Mouse (Mus musculus) ES-E14 (cell line): ENCODE measurements around the gene 1110008L16Rik. TPM values are rescaled to one million over a fixed set of nuclear protein-coding genes. Genes with fewer than 3 reads are reported as not detected.

ENCODE experiments used
- DNase-seq: peaks from one replicate; pipeline ENCODE4 v3.0.0-alpha.2; 2013; ENCODE audit warnings: low read depth, low spot score
- H3K27ac ChIP-seq: 2 replicates; pipeline ENCODE4 v1.5.1; 2012; ENCODE audit warnings: low read depth, mild to moderate bottlenecking, low read length, moderate library complexity, mixed read lengths; ENCODE audit not compliant: poor library complexity, insufficient read depth, severe bottlenecking
- H3K36me3 ChIP-seq: 2 replicates; pipeline ENCODE4 v1.6.1; 2012; ENCODE audit warnings: mild to moderate bottlenecking, low read length, moderate library complexity, mixed read lengths; ENCODE audit not compliant: control insufficient read depth, poor library complexity, insufficient read depth, severe bottlenecking
- H3K4me1 ChIP-seq, 2 experiments: fragments of 150-350 bp in 1 of 2; sonication (generic) in 1 of 2; 2 replicates each; pipeline ENCODE4 v1.6.1; 2012; ENCODE audit warnings: low read length in 2 of 2, mild to moderate bottlenecking in 1 of 2, mixed read lengths in 1 of 2; ENCODE audit not compliant: control insufficient read depth in 2 of 2, insufficient read depth in 2 of 2, poor library complexity in 1 of 2
- H3K4me3 ChIP-seq, 2 experiments: fragments of 150-350 bp in 1 of 2; sonication (generic) in 1 of 2; 2 replicates each; pipeline ENCODE4 v1.5.1; 2012; ENCODE audit warnings: low read length in 2 of 2, low read depth in 1 of 2, mild to moderate bottlenecking in 1 of 2, mixed read lengths in 1 of 2; ENCODE audit not compliant: insufficient read depth in 1 of 2, poor library complexity in 1 of 2, severe bottlenecking in 1 of 2
- H3K9ac ChIP-seq: 2 replicates; pipeline ENCODE4 v1.6.1; 2012; ENCODE audit warnings: low read depth, mild to moderate bottlenecking, low read length, mixed read lengths; ENCODE audit not compliant: poor library complexity, insufficient read depth, severe bottlenecking
- H3K9me3 ChIP-seq: fragments of 150-350 bp; sonication (generic); 2 replicates; pipeline ENCODE4 v1.6.1; 2012; ENCODE audit warnings: low read depth, mild to moderate bottlenecking, low read length; ENCODE audit not compliant: control insufficient read depth, insufficient read depth
- CHD2 ChIP-seq: IDR thresholded peaks from 2 replicates; pipeline ENCODE4 v1.6.1; 2014; ENCODE audit warnings: mild to moderate bottlenecking, low read depth, low read length, inconsistent platforms
- HCFC1 ChIP-seq: IDR thresholded peaks from 2 replicates; pipeline ENCODE4 v1.6.1; 2012; ENCODE audit warnings: low read length, inconsistent platforms, borderline replicate concordance; ENCODE audit not compliant: insufficient read depth
- MAFK ChIP-seq: IDR thresholded peaks from 2 replicates; pipeline ENCODE4 v1.6.1; 2014; ENCODE audit warnings: mild to moderate bottlenecking, low read depth, low read length, inconsistent platforms; ENCODE audit not compliant: insufficient read depth
- ZC3H11A ChIP-seq: IDR thresholded peaks from 2 replicates; pipeline ENCODE4 v1.6.1; 2012; ENCODE audit warnings: low read depth, mild to moderate bottlenecking, inconsistent platforms, low read length, borderline replicate concordance
- ZNF384 ChIP-seq: IDR thresholded peaks from 2 replicates; pipeline ENCODE4 v1.6.1; 2012; ENCODE audit warnings: low read depth, low read length, inconsistent platforms
- in situ Hi-C, 2 experiments: fragments of 600-800 bp; cut with MboI; formaldehyde crosslinking; loops; one replicate each; pipeline ENCODE4 v1.15.1; 2025; ENCODE audit warnings: low sequenced_read_pairs in 2 of 2, inconsistent platforms in 1 of 2; ENCODE audit not compliant: unreplicated experiment in 2 of 2
- total RNA-seq: library from RNA; depleted of rRNA; stranded (reverse); fragments of 300-350 nt; gene quantifications from 2 replicates; pipeline ENCODE4 v1.2.3, GENCODE M21; 2012

Gene 1110008L16Rik
- total RNA-seq, 1 experiment, result 32.5 TPM

GRCm38 (mm10) chr12:55386456-55386855 lies 87.1 kb downstream of the 1110008L16Rik start:
- TF ChIP-seq HCFC1 (no peak), ZNF384 (no peak), ZC3H11A (no peak), CHD2 (no peak), MAFK (no peak)
- H3K27ac ChIP-seq, result peak overlapping the region; percentile 70
- in situ Hi-C loops, result no loop called here

GRCm38 (mm10) chr12:55387083-55387787 lies 87.9 kb downstream of the 1110008L16Rik start:
- no peak overlapping the region for H3K9ac ChIP-seq
- no peak overlapping the region; the same call in 1 of the 2 replicates for H3K27ac ChIP-seq
- H3K4me3 ChIP-seq, result no peak overlapping the region
- DNase-seq, result no peak
- in situ Hi-C loops, result no loop called here
- H3K9me3 ChIP-seq, result no peaks in the 10 kb centered on the region
- TF ChIP-seq ZC3H11A, result no peak
- no peak for TF ChIP-seq CHD2
- TF ChIP-seq ZNF384, result no peak
- no peak for TF ChIP-seq MAFK
- no peak for TF ChIP-seq HCFC1
- H3K36me3 ChIP-seq, result no peaks in the 10 kb centered on the region
- H3K4me1 ChIP-seq, result peaks cover 35 to 40% of the 10 kb centered on the region in 2 experiments

More at GRCm38 (mm10) chr12:55386456-55386855, 87.1 kb downstream of the 1110008L16Rik start:
- H3K36me3 ChIP-seq, result no peaks in the 10 kb centered on the region
- H3K9me3 ChIP-seq, result no peaks in the 10 kb centered on the region
- no peak overlapping the region; the same call in 1 of the 2 replicates for H3K9ac ChIP-seq
- no peak overlapping the region for H3K4me3 ChIP-seq
- no peak for DNase-seq
- peaks cover 35 to 42% of the 10 kb centered on the region in 2 experiments for H3K4me1 ChIP-seq

DNA sequence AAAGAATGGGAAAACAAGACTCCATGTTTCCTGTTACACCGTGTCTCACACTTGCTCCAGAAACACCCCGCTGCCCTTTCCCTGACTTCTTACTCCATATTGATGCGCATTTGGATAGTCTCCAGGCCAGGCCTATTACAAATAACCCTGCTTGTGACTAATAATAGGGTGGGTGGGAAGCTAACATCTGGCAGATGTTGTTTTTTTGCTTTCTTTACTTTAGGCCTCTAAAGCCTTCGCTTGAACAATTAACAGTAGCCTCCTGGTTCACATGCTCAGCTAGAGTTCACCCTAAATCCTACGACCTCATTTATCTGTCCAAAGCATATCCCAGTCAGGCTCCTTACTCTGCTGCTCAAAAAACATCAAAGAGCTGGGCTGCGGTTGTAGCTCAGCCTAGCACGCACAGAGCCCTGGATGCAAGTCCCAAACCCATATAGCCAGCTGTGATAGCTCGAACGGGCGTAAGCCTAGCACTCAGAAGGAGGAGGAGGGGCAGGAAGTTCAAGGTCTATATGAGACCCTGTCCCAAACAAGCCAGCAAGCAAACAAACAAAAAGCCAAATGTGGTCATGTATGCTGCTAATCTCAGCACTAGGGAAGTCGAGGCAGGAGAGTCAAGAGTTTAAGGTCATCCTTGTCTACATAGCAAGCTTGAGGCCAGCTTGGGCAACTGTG lies 88.5 kb downstream of the 1110008L16Rik start:
- no peaks in the 10 kb centered on the region for H3K9me3 ChIP-seq
- H3K36me3 ChIP-seq, result no peaks in the 10 kb centered on the region
- H3K9ac ChIP-seq, result no peak overlapping the region
- in situ Hi-C loops, result no loop called here
- H3K27ac ChIP-seq, result peak overlapping the region; percentile 45; the same call in 1 of the 2 replicates
- no peak overlapping the region for H3K4me3 ChIP-seq
- TF ChIP-seq HCFC1, result no peak
- TF ChIP-seq CHD2, result no peak
- no peak for TF ChIP-seq MAFK
- TF ChIP-seq ZNF384, result no peak
- TF ChIP-seq ZC3H11A, result no peak
- no peak for DNase-seq
- peaks cover 35 to 38% of the 10 kb centered on the region in 2 experiments for H3K4me1 ChIP-seq

- no peak overlapping the region for H3K27ac ChIP-seq
- no peaks in the 10 kb centered on the region for H3K36me3 ChIP-seq
- in situ Hi-C loops, result no loop called here
- H3K4me1 ChIP-seq, result peaks cover 34 to 35% of the 10 kb centered on the region in 2 experiments
- no peak overlapping the region for H3K4me3 ChIP-seq
- DNase-seq, result no peak
- no peaks in the 10 kb centered on the region for H3K9me3 ChIP-seq
- no peak for TF ChIP-seq MAFK
- TF ChIP-seq HCFC1, result no peak
- TF ChIP-seq ZC3H11A, result no peak
- TF ChIP-seq ZNF384, result no peak
- TF ChIP-seq CHD2, result no peak
- no peak overlapping the region for H3K9ac ChIP-seq
These were observed 89.1 kb downstream of the 1110008L16Rik start for GRCm38 (mm10) chr12:55388478-55388877.
